Mouse (Mus musculus) lung, postnatal 0 days (tissue): Measurements from ENCODE around the gene Wfdc21.

Source experiments
- CTCF ChIP-seq: IDR thresholded peaks from 2 replicates; pipeline ENCODE4 v1.5.1; 2016; ENCODE audit warnings: antibody characterized with exemption, mild to moderate bottlenecking
- EP300 ChIP-seq: IDR thresholded peaks from 2 replicates; pipeline ENCODE4 v1.6.1; 2016; ENCODE audit warnings: antibody characterized with exemption, mild to moderate bottlenecking, control low read depth

GRCm38 (mm10) chr11:83754227-83754626 is 7.5 kb downstream of the Wfdc21 start:
- no peak for TF ChIP-seq CTCF
- no peak for TF ChIP-seq EP300
